Mouse (Mus musculus): ENCODE data around the gene Zhx3.

Zhx3 gene

GRCm38 (mm10) chr2:160756583-160757203, 116.1 kb downstream of the Zhx3 start:
- DNase-seq (ENCODE audit: low spot score), result no peak

DNA sequence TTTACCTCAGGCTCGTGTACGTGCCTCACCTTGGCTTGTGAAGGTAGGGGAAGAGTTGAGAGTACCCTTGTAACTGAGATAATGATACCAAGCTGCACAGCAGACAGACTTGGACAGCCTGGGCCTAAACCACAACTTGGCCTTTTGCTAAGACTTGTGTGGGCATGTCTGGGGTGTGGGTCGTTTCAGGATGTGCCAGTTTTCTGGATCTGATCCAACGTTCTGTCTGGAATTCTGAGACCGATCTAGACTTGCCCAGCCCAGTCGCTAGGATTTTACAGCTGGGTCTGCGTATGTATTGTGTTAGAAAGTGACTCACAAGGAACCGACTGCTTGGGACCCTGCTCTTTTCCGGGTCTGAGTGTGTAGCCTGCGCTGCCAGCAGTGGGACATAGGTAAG, 125.7 kb downstream of the Zhx3 start:
- DNase-seq (ENCODE audit: low spot score), result no peak

- DNase-seq (ENCODE audit: low spot score), result no peak
Measured at GRCm38 (mm10) chr2:160746637-160747036, 126.2 kb downstream of the Zhx3 start.

DNA sequence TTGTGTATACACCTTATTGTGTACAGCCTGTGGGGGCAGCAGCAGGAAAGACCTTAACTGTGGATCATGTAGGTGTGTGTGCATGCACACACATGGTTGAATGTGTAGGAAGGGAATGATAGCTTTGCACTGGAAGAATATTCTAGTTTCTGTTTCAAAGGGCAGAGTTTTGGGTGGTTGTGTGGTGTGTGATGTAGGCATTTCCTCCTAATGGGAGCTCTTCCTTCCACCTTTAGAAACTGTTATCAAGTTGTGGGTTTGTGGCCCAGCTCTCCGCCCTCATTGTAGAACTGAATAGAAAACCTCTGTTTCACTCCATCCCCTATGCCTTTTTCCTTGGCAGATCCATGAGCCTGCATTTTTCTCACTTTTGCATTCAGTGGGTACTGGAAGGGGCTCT, 127.3 kb downstream of the Zhx3 start:
- DNase-seq (ENCODE audit: low spot score), result no peak

DNA sequence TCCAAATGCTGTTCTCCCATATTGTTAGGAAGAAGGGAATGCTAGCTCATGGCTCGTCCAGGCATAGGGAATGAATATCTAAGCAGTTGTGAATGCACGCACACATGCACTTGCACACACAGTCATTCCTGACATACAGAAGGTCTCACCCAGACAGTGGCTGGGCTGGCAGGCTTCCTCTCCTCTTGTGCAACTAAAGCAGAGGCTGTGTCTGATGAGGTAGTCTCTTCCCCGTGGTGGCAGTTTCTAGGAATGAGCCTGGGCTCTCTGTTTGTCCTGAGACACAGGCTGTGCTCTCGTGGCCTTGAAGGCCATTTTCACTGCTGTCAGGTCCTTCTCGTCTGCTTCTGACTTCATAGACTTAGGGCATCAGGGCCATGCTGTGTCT, 128.0 kb downstream of the Zhx3 start:
- DNase-seq (ENCODE audit: low spot score), result no peak

DNA sequence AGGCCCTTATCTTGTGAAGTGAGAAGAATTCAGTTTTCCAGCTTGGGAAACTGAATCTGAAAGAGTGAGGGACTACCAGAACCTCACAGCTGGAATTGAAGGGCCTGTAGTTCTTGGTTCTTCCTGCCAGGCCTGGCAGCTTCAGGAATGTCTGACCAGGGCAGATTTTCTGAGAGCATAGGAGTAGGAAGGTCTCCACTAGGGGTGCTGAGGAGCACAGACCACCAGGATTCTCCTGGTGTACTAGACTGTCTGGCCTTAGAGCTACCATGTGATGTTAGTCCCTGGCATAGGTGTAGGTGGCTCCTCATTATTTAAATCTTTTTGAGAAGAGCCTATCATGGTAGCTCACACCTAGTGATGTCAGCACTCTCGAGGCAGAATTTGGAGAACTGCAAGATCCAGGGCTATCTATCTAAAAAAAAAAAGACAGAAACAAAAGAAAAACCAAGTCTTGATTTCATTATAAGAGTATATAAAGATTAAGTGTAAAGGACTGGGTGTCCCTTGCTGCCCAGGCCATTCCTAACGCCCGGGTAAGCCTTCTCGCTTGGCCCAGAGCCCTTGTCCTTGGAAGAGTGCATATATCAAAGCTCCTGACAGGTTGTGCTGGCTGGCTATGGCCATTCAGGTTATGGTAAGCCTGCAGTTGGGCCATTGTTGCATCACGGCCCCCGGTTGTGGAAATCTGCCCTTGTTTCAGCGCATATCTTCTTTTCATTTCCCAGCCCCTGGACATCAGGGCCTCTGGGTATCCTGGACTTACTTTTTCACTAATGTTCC, 128.6 kb downstream of the Zhx3 start:
- DNase-seq (ENCODE audit: low spot score), result peak; percentile 67

DNA sequence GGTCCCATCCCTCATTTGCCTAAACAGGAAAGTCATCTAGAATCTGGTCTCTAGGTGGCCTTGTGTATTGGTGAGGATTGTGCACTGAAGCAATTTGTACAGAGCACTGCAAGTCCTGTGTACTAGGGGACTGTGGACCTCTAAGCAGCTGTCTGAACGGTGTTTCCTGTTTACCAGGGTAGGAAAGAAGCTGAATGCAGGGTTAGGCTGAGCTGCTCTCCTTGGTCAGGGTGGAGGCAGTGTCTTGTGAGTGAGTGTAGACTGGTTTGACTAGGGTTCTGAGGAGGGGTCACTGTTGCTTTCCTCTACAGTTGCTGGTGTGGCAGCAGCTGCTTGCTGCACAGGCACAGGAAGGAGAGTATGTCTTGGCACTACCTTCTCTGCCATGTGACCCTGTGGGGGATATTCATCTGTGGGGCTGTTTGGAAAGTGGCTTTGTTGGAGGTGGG, 130.6 kb downstream of the Zhx3 start:
- no peak for DNase-seq (ENCODE audit: low spot score)

- no peak for DNase-seq (ENCODE audit: low spot score)
Measured at GRCm38 (mm10) chr2:160741580-160741979, 131.2 kb downstream of the Zhx3 start.

- DNase-seq (ENCODE audit: low spot score), result no peak
Measured at GRCm38 (mm10) chr2:160740521-160741156, 132.2 kb downstream of the Zhx3 start.

- DNase-seq (ENCODE audit: low spot score), result no peak
Measured at GRCm38 (mm10) chr2:160739647-160740356, 133.0 kb downstream of the Zhx3 start.

DNA sequence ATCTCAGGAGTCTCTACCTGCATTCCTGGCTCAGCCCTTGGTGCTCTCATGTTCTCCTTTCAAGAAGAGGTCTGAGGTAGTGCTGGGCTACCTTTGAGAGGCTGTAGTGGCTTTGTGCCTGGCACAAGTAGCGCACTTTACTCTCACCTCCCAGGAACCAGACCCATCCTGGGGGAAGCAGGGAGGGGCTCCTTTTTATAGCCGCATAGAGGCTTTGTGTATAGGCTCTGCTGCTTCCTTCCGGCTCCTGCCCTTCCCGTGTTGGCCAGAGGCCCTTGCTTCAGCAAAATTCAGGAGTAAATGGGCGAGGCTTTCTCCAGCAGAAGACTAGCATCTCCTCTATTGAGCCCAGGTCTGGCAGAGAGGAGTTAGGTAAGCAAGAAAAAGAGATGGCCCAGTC, 134.4 kb downstream of the Zhx3 start:
- DNase-seq (ENCODE audit: low spot score), result no peak

DNA sequence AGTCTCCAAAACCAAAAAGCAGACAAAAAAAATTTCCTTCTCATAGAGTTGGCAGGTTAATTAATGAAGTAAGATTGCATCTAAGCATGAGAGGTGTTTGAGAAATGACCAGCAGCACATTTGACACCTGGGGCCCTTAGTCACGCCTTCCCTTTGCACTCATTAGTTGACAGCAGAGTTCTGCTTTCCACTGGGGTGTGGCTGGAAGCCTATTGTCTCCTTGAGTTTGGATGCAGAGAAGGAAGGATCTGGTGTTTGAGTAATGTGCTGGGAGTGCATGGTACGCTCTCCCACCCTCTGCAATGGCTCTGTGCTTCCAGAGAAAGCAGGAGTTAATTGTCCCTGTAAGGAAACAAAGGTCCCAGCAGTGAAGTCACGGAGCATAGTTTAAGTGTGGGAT, 136.3 kb downstream of the Zhx3 start:
- DNase-seq (ENCODE audit: low spot score), result no peak

DNA sequence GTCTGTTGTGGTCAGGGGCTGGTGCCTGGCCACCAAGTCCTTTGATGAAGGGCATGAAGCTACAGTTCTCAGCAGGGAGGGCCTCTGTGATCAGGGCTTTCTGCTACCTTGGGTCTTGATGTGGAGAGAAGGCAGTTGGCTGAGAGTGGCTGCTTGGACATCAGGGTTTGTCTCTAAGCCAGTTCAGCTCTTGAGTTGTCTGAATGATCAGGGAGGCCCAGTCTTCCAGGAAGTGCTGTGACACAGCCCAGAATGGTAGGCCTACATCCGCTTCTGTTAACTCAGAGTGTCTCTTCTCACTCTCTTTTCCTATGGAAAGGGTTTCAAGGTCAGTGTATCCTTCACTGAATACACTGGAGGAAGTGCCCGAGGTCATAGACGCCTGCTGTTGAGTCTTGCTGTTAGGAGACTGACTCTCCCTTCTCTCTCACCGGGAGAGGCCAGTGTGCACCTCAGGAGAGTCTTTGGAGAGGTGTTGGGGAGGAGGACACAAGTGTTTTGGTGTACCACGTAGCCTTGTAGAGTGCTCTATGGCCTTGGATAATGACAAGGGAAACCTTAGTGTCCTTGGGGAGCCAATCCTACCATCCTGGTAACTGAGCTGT, 137.0 kb downstream of the Zhx3 start:
- no peak for DNase-seq (ENCODE audit: low spot score)

GRCm38 (mm10) chr2:160734331-160734730, 138.5 kb downstream of the Zhx3 start:
- DNase-seq (ENCODE audit: low spot score), result no peak

DNA sequence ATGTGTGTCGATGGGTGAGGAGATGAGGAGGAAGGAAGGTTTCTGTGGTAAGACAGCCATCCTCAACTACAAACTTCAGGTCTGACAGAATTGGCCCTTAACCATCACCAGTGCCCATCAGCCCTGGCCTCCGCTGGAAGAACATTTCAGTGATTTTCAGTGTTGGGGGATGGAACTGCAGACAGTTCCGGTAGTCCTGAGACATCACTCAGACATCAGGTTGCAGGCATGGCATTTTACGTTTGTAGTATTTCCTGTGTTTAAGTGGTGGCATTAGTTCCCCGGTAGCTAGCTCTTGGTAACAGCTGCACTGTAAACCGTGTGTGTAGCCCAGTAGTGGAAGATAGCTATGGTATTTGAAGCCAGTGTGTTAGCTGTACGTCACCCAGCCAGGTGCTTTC, 139.7 kb downstream of the Zhx3 start:
- DNase-seq (ENCODE audit: low spot score), result no peak

- no peak for DNase-seq (ENCODE audit: low spot score)
Measured at GRCm38 (mm10) chr2:160732420-160732995, 140.3 kb downstream of the Zhx3 start.

GRCm38 (mm10) chr2:160731839-160732261, 140.9 kb downstream of the Zhx3 start:
- DNase-seq (ENCODE audit: low spot score), result peak; percentile 60

DNA sequence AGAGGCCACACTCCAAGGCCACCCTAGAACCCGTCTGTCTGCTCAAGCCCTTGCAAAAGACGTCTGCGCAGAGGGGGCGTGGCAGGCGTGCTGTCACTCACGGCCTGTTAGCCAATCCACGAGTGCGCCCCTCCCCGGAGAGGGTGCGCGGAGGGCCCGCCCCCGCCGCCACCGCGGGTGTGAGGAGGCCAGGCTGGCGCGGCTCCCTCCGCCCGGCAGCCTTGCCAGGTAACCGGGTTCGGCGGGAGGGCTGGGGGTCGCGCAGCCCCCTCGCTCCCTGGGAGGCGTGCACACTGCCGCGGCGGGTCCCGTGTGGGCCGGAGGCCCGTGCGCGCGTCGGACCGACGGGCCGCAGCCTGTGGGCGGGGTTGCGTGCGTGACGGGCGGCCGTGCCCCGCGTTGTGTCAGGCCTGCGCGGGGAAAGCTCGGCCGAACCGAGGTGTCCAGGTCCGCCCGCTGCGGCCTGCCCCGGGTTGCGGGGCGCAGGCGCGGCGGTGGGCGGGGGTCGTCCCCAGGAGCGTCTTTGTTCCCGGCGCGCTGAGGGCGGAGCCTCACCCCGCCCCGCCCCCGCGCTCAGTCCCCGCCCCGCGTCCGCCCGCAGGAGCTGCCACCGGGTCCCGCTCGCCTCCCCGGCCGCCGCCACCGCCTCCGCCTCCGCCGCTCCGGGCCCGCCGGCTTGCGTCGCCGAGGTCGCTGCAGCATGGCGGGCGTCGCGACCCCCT, 141.5 kb downstream of the Zhx3 start, which contains the start of gene Plcg1:
Gene Plcg1, plus strand, starts transcription at position 184 of the 722 bp plus-strand sequence.
- peak; percentile 97 for DNase-seq (ENCODE audit: low spot score)

GRCm38 (mm10) chr2:160730797-160731116, 142.0 kb downstream of the Zhx3 start:
- DNase-seq (ENCODE audit: low spot score), result no peak

GRCm38 (mm10) chr2:160729851-160730796, 142.7 kb downstream of the Zhx3 start:
- peak; percentile 46 for DNase-seq (ENCODE audit: low spot score)
